Mouse (Mus musculus) testis, adult 2 months (tissue): ENCODE data around the gene Gpr142. TPM values are rescaled to one million over a fixed set of nuclear protein-coding genes. Genes with fewer than 3 reads are reported as not detected.

Experiments used
- H3K27ac ChIP-seq: fragments of 200-500 bp; 2 replicates; pipeline ENCODE4 v1.5.1; 2012; ENCODE audit warnings: low read depth, low read length; ENCODE audit not compliant: control insufficient read depth, insufficient read depth
- H3K27me3 ChIP-seq: fragments of 200-500 bp; 2 replicates; pipeline ENCODE4 v1.6.1; 2012; ENCODE audit warnings: mild to moderate bottlenecking, low read length, moderate library complexity; ENCODE audit not compliant: control insufficient read depth, insufficient read depth
- H3K36me3 ChIP-seq: fragments of 200-500 bp; 2 replicates; pipeline ENCODE4 v1.6.1; 2012; ENCODE audit warnings: mild to moderate bottlenecking, low read length; ENCODE audit not compliant: control insufficient read depth, insufficient read depth
- H3K4me1 ChIP-seq: fragments of 200-500 bp; 2 replicates; pipeline ENCODE4 v1.6.1; 2012; ENCODE audit warnings: low read length; ENCODE audit not compliant: control insufficient read depth, insufficient read depth
- H3K4me3 ChIP-seq: fragments of 200-500 bp; 2 replicates; pipeline ENCODE4 v1.5.1; 2012; ENCODE audit warnings: low read depth, mild to moderate bottlenecking, low read length, moderate library complexity, mixed read lengths; ENCODE audit not compliant: control insufficient read depth
- CTCF ChIP-seq: fragments of 200-500 bp; IDR thresholded peaks from 2 replicates; pipeline ENCODE4 v1.5.1; 2012; ENCODE audit warnings: low read depth, mild to moderate bottlenecking, inconsistent platforms, low read length, moderate library complexity; ENCODE audit not compliant: control insufficient read depth, insufficient read depth, insufficient replicate concordance
- POLR2A ChIP-seq: fragments of 200-500 bp; IDR thresholded peaks from 2 replicates; pipeline ENCODE4 v1.6.1; 2012; ENCODE audit warnings: low read depth, mild to moderate bottlenecking, inconsistent platforms, low read length, moderate library complexity; ENCODE audit not compliant: control insufficient read depth
- polyA plus RNA-seq: library from polyadenylated mRNA; depleted of rRNA; stranded (reverse); fragments of >200 nt; gene quantifications from 2 replicates; pipeline ENCODE4 v1.2.3, GENCODE M21; 2012

Gene Gpr142
- polyA plus RNA-seq, 1 experiment = not detected

GRCm38 (mm10) chr11:114802540-114803267 is 4.0 kb downstream of the Gpr142 start:
- TF ChIP-seq CTCF (no peak), POLR2A (no peak)
- Histone ChIP-seq H3K27ac (no peak overlapping the region), H3K4me3 (no peak overlapping the region), H3K27me3 (no peaks in the 10 kb centered on the region), H3K4me1 (no peaks in the 10 kb centered on the region), H3K36me3 (no peaks in the 10 kb centered on the region)

- Histone ChIP-seq H3K27me3 (no peaks in the 10 kb centered on the region), H3K36me3 (no peaks in the 10 kb centered on the region), H3K27ac (no peak overlapping the region), H3K4me3 (no peak overlapping the region), H3K4me1 (no peaks in the 10 kb centered on the region)
- no peak for TF ChIP-seq CTCF
- TF ChIP-seq POLR2A = no peak
These were observed 5.3 kb downstream of the Gpr142 start for GRCm38 (mm10) chr11:114803990-114804389.

- no peak overlapping the region for H3K4me3 ChIP-seq
- no peaks in the 10 kb centered on the region for H3K36me3 ChIP-seq
- H3K4me1 ChIP-seq = no peaks in the 10 kb centered on the region
- TF ChIP-seq CTCF = no peak
- TF ChIP-seq POLR2A = no peak
- H3K27ac ChIP-seq = no peak overlapping the region
- no peaks in the 10 kb centered on the region for H3K27me3 ChIP-seq
These were observed 8.3 kb downstream of the Gpr142 start for GRCm38 (mm10) chr11:114807025-114807424.

GRCm38 (mm10) chr11:114807686-114808427 is 9.1 kb downstream of the Gpr142 start:
- TF ChIP-seq POLR2A (no peak), CTCF (no peak)
- Histone ChIP-seq H3K4me1 (no peaks in the 10 kb centered on the region), H3K27ac (no peak overlapping the region), H3K27me3 (no peaks in the 10 kb centered on the region), H3K4me3 (no peak overlapping the region), H3K36me3 (no peaks in the 10 kb centered on the region)

- Histone ChIP-seq H3K27me3 (no peaks in the 10 kb centered on the region), H3K36me3 (no peaks in the 10 kb centered on the region), H3K4me3 (no peak overlapping the region), H3K4me1 (no peaks in the 10 kb centered on the region), H3K27ac (no peak overlapping the region)
- TF ChIP-seq CTCF (no peak), POLR2A (no peak)
These were observed 10.6 kb downstream of the Gpr142 start for GRCm38 (mm10) chr11:114809371-114809770.

GRCm38 (mm10) chr11:114810344-114810743 is 11.6 kb downstream of the Gpr142 start:
- H3K4me3 ChIP-seq = no peak overlapping the region
- H3K27ac ChIP-seq = no peak overlapping the region
- H3K27me3 ChIP-seq = no peaks in the 10 kb centered on the region

GRCm38 (mm10) chr11:114812731-114813240 is 14.1 kb downstream of the Gpr142 start:
- TF ChIP-seq POLR2A (no peak), CTCF (peak; percentile 75)
- H3K27me3 ChIP-seq = no peaks in the 10 kb centered on the region
- no peak overlapping the region for H3K4me3 ChIP-seq
- H3K27ac ChIP-seq = no peak overlapping the region
- H3K36me3 ChIP-seq = no peaks in the 10 kb centered on the region
- H3K4me1 ChIP-seq = no peaks in the 10 kb centered on the region

More at GRCm38 (mm10) chr11:114810344-114810743, 11.6 kb downstream of the Gpr142 start:
- Histone ChIP-seq H3K4me1 (no peaks in the 10 kb centered on the region), H3K36me3 (no peaks in the 10 kb centered on the region)
- no peak for TF ChIP-seq CTCF
- TF ChIP-seq POLR2A = no peak
